Mouse (Mus musculus): ENCODE results near the gene Prrt1. TPM values are rescaled to one million over a fixed set of nuclear protein-coding genes. Genes with fewer than 3 reads are reported as not detected.
A peak's percentile ranks its signal among the peaks of the same experiment; 100 is the strongest.

Prrt1 gene
- total RNA-seq, 2 experiments from 2014 or later = 1.9 to 3.1 TPM

DNA sequence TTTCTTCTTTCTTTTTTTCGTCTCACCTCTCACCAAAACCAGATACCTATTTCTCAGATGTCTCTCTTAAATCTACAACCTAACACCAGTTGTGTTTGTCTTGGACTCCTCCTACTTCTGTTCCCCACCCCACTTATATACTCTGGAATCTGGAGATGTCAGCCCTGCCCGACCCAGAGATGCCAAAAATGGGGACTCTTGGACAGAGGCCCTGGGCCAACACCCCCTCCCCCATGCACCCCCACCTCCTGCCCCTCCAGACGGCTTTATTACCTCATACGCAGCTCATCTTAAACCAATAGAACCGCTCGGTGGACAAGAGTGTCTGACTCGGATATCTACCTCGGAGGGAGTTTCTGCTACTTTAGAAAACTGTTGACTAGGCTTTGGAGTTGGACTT, 33.2 kb upstream of the Prrt1 start:
- intact Hi-C loops (cut with DNase I) = no loop called here
- DNase-seq = no peak

DNA sequence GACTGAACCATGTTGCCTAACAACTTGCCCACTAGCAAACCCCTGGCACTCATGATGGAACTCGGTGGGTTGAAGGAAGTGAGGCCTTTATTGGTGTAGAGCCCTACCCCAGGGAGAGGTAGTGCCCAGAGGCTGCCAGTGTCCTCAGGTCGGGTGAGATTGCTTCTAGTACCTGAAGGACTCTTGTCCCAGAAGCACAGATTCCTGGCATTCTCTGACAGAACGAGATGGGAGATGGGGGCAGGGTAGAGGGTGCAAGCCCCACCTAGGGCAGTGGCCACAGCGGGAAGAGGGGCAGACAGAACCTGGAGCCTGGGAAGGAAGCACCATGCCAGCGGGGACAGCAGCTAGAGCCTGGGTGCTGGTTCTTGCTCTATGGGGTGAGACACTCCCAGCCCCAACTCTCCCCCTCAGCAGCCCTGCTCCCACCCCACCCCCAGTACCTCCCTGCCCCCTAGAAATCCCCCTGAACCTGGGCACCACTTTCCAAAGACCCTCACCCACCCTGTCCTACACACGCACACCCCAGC, 31.7 kb upstream of the Prrt1 start, which contains the start of gene Ager:
Gene Ager, plus strand, starts transcription at position 297 of the 530 bp plus-strand sequence.
- intact Hi-C loops (cut with DNase I) = no loop called here
- no peak for DNase-seq

DNA sequence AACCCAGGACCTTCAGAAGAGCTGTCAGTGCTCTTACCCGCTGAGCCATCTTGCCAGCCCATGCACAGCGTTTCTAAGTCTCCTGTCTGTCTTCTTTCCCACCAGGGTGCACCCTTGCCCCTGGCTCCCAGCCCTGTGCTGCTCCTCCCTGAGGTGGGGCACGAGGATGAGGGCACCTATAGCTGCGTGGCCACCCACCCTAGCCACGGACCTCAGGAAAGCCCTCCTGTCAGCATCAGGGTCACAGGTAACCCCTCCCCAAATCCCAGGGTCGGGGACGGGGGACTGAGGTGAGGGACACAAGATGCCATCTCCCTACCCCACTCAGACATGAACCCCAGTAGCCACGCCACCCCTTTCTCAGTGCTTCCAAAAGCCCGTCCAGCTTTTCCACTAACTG, 29.4 kb upstream of the Prrt1 start:
- no peak for DNase-seq
- intact Hi-C loops (cut with DNase I) = loop anchor here (10.0 kb wide), 1 partner anchor 475 kb away; the partner anchor contains the start of gene Brd2

DNA sequence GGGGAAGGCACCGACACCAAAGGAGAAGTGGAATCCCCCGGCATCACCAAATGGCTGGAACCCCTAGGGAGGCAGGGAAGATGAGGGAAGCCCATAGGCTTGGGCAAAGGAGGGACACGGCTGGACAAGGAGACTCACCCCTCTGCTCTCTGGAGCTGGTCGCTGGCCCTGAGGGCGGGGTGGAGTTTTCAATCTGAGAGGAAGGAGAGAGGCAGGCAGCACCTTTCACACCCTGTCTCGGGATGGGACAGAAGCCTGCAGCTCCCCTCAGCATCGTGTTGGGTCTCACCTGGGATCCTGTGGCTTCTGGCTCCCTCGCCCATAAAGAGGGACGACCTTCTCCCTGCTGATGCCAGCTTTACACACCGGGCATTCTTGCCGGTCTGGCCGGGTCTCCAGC, 27.5 kb upstream of the Prrt1 start:
- no peak for DNase-seq
- intact Hi-C loops (cut with DNase I) = loop anchor here (10.0 kb wide), 1 partner anchor 477 kb away; the partner anchor contains the start of gene Brd2

DNA sequence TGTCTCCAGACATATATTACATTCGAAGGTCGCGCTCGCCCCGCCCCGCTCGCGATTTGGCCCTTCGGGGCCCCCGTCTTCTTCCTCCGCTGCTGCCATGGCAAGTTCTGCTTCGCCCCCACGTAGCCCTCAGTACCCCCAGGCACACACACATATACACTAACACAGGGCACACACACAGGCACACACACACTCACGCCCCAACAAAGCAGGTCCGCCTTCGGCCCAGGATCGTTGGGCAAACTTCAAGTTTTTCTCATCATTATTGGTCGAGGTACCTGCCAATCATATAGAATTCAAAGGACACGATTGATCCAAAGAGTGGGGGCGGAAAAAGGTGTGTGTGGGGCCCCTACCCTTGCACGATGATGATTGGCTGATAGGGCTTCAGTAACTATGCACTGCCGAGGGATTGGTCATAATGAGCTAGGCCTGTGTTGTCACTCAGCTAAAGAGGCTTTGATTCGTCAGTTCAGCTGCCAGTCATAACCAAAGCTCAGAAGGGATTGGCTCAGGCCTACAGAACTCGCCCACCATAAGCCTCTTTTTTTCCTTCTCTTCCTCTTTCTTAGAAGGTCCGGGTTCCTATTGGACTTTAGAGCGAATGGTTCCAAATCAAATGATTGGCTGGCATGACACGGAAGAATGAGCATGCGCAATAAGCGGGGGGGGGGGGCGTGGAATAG, 25.8 kb upstream of the Prrt1 start, which contains the start of gene Rnf5:
Gene Rnf5, minus strand, starts transcription at position 316 of the 686 bp plus-strand sequence.
- peak; percentile 96 to 98 for DNase-seq
- intact Hi-C loops (cut with DNase I) = loop anchor here (1.0 to 10.0 kb wide), 2 partner anchors 10 to 479 kb away; partner anchors contain the start of gene Brd2

DNA sequence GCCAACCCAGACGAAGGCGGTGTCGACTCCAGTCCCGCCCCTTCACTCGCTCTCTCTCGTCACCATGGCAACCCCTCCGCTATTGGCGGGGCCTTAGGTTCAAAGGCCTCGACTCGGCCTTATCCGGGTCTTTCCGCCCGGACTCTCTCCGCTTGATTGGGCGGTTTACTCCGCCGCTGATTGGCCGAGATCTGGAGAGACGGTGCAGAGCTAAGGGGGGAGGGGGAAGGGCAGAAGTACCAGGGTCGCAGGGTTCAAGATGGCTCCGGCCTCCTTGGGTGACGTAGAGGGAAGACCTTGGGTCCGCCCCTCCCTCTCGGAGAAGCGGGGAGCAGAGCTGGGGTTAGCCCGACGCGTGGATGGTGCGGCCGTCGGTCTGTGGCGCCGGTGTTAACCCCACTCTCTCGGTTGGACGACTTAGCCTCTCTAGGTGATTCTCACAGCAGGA, 25.2 kb upstream of the Prrt1 start, which contains the start of gene Agpat1:
Gene Agpat1, plus strand, starts transcription at position 202 of the 448 bp plus-strand sequence.
- peak; percentile 96 to 98 for DNase-seq
- intact Hi-C loops (cut with DNase I) = loop anchor here (10.0 kb wide), 1 partner anchor 479 kb away; the partner anchor contains the start of gene Brd2

DNA sequence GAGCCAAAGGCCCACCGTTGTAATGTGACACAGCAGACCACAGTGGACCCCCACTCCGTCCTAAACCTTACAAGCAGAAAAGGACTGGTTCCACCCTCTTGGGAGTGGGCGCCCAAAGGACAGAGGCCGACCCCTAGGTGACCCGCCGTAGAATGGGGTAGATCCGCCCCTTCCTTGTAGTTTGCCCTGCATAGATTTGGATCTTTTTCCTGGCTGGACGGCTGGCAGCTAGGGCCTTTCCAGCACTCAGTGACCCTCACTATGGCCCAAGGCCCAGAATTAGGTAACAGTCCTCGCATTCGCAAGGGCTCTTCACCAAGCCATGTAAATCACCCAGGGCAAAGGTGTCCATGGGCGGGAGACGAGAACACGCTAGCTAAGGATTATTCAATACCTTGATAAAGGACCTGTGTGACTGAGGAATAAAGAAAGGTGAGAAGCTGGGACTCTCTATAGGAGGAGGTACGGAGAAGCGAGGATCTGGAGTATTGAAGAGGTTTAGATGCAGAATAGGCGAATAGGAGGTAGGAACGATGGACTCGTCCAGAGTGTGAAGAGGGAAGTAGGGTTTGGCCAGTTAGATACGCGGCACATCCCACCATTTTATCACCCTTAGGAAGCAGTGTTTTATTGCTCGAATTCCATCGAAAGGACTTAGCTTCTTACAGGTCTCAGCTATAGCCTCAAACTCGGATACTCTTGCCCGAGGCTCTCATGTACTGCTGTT, 24.7 kb upstream of the Prrt1 start:
- intact Hi-C loops (cut with DNase I) = loop anchor here (10.0 kb wide), 1 partner anchor 480 kb away; the partner anchor contains the start of gene Brd2
- DNase-seq = no peak

DNA sequence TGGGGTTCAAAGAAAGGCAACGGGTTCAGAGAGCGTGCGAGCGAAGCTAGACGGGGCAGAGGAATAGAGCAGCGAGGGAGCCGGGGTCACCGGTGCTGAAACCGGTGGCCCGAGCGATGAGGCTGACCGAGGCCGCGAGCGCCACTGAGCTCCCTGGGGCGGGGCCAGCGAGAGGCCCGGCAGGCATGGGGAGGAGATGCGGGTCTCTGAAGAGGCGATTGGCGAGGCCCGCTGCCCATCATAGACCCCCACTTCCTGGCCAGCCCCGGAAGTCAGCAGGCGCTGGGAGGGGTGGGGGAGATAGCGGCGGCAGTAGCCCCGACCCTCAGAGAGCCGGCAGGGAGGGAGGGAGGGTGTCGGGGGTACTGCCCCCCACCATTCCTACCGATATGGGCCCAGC, 23.7 kb upstream of the Prrt1 start:
- intact Hi-C loops (cut with DNase I) = loop anchor here (10.0 kb wide), 1 partner anchor 481 kb away; the partner anchor contains the start of gene Brd2
- DNase-seq = peak; percentile 98

DNA sequence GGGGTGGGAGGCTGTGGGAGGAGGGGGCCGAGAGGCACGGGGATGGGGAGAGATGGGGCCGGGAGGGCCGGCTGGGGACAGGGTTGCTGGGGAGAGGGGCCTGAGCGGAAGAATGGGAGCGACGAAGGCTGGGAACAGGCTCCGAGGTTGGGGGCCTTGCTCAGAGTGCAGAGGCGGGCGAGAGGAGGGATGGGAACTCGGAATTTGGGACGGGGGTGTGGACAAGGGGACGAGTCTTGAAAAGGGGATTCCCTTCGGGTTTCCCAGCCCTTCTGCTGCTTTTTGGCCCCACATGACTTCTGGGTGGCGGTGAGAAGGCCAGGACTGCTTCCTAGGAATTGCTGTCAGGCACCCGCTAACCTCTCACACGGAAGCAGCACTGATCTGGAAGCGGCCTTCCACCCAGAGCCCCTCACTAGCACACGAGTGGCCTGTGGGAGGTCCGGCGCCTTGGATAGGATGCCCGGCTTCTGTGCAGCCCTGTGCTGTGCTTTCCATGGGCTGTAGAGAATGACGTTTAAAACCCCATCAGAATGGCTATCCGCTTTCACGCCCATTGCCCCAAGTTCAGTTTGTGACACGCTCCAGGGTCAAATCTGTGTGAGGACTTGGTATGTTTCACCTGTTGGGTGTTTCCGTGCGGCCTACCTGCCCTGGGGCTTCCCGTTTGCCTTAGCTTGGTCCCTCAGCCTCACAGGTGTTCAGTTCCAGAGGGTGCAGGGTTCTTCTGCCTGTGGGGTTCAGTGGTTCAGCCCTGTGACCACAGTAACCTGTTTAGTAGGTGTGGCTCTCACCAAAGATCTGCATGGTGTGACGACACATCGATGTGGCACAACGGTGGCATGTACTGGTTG, 22.9 kb upstream of the Prrt1 start:
- DNase-seq = no peak
- intact Hi-C loops (cut with DNase I) = loop anchor here (10.0 kb wide), 1 partner anchor 482 kb away; the partner anchor contains the start of gene Brd2

DNA sequence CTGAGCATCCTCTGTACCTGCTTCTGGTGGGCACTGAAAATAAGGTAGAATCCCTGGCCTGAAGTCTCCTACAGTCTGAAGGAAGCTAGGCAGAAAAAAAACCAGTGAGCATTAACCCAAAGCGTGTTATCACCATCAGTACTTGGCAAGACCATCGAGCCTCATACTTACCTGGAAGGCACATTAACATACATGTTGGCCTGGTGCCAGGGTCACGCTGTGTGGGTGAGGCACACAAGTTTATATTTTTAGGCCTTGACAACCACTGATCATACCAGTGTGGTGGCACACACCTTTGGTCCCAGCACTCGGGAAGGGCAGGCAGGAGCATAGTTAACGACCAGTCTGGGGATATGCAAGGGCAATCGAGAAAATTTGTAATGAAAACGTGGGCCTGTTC, 21.3 kb upstream of the Prrt1 start:
- intact Hi-C loops (cut with DNase I) = loop anchor here (10.0 kb wide), 1 partner anchor 483 kb away; the partner anchor contains the start of gene Brd2
- DNase-seq = no peak

DNA sequence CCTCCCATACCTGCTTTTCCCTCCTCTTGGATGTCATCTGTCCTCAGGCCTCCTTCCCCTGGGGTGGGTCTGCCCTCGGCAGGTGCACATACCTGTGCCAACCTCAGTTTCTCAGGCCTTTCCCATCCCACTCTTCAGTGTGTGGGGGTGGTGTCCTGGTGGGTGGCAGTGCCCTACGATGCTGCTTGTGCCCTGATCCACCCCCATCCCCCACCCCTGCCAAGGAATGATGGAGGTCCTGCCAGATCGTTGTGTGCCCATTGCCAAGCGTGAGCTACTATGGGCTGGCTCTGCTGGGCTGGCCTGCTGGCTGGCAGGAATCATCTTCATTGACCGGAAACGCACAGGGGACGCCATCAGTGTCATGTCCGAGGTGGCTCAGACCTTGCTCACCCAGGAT, 18.3 kb upstream of the Prrt1 start:
- intact Hi-C loops (cut with DNase I) = no loop called here

DNA sequence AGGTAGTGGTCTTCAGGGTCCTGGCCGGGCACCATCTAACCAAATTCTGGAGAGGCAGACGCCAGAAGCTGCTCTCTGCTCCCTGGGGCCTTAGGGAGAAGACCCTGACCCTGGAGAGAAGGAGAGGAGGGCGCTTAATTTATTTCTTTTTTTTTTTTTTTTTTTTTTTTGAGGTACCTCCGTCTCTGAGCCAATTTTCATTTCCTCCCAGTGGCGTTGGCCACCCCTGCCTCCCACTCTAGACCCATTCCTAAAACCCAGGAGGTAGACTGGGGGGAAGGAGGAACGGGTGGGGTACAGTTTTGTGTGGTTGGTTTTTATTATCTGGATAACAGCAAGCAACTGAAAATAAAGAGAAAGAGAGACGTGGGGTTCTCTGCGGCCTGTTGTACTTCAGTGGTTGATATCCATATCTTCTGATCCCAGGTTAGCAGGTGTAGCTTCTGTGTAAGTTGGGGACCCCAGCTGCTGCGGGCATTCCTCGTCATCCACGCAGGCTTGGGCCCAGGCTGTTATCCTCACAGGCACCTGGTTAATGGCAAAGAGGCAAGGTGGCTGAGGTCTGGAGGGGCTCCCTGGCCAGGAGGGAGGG, 16.2 kb upstream of the Prrt1 start:
- intact Hi-C loops (cut with DNase I) = no loop called here
- DNase-seq = no peak

More for the DNA sequence above, 18.3 kb upstream of the Prrt1 start:
- DNase-seq = no peak

DNA sequence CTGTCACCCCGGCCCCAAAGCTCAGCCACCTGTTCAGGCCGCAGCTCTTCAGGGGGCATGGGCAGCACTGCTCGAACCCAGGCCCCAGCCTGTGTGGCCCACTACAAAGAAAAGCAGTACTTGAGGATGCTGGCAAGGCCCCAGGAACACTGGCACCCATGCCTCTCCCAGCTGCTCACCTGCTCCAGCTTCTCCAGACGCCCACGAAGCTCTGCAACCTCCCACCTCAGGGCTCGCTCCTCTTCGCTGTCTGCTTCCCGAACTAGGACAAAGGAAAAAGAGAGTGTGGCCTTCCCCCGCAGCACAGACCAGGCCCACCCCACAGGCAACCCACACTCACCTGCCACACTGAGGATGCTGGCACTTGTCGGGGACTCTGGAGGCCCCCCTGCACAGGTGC, 15.5 kb upstream of the Prrt1 start:
- intact Hi-C loops (cut with DNase I) = no loop called here
- no peak for DNase-seq

DNA sequence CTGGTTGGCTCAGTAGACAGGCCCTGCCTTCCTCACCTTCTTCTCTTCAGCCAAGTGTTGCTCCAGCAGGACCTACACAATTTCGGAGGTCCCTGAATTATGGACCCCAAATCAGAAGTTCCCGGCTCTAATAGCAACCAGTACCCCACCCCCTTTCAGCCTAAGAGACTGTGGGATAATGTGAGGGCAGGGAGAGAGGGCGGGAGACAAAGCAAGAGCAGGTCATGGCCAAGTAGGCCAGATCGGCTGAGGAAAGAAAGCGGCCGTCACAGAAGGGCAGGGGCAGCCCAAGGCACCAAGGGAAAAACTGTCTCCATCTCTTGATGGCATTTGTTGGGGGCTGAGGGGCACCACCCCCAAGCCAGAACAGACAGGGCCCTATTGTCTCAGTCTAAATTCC, 13.5 kb upstream of the Prrt1 start, which contains the start of gene Egfl8:
Gene Egfl8, minus strand, starts transcription at position 101 of the 400 bp plus-strand sequence.
- no peak for DNase-seq
- intact Hi-C loops (cut with DNase I) = loop anchor here (2.0 kb wide), 1 partner anchor 175 kb away; no protein-coding TSS in a partner anchor

DNA sequence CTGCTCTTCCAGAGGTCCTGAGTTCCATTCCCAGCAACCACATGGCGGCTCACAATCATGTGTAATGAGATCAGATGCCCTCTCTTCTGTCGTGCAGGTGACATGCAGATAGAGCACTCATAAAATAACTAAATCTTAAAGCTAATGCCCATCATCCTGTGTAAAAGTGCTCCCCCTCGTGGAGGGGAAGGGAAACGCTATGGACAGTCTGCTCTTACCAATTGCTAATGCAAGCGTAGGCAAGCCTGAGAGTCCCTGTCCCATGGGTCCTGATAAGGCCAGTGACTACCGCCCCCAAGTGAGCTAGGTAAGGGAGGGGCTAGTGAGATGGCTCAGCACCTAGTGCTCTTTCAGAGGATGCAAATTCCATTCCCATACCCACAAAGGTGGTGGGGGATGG, 10.3 kb upstream of the Prrt1 start:
- DNase-seq = peak; percentile 73 to 81
- intact Hi-C loops (cut with DNase I) = loop anchor here (1.0 kb wide), 1 partner anchor 47 kb away; no protein-coding TSS in a partner anchor

DNA sequence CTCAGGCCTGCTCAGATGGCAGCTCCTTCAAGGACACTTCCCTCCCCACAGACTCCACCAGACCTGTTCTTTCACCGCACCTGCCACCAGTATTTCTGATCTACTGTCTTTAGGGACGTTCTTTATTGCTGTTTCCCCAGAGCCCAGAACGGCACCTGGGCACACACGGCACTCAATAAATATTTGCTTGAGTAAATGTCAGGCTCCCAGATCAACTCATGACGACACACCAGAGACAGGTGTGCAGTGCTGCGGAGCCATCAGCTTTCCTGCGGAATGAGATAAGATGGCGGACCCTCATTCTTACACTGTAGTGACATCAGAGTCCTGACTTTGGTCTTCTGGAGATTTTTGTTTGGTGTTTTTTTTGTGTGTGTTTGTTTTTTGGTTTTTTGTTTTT, 8.3 kb upstream of the Prrt1 start:
- DNase-seq = no peak

DNA sequence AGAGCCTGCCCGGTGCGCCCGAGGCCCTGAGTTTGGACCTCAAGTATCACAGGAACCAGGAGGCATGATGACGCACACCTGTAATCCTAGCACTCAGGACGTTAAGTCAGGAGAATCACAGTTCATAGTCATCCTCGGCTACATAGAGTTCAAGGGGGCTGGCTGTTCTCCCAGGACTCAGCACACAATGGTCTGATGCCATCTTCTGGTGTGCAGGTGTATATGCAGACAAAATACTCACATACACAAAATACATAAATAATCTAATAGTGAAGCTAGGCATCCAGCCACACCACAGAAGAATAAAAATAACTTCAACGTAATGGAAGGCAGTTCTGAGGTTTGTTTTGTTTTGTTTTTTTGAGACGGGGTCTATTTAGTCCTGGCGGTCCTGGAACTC, 6.2 kb upstream of the Prrt1 start:
- no peak for DNase-seq

More for the DNA sequence above, 8.3 kb upstream of the Prrt1 start:
- intact Hi-C loops (cut with DNase I) = loop anchor here (10.0 kb wide), 1 partner anchor 94 kb away; no protein-coding TSS in a partner anchor

DNA sequence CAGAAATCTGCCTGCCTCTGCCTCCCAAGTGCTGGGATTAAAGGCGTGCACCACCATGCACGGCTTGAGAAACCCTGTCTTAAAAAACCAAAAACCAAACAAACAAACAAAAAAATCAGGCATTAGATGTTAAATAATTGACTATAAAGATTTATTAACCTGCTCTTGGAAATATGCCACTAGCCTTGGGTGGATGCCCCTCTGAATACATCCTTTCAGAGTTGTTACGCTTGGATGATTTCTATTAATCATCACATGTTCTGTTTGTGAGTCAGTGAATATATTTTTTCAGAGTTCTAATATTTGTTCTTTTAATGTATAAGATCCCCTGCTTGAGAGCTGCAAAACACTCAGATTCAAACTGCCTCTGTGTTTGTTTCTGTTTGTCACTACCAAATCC, 4.4 kb upstream of the Prrt1 start:
- no peak for DNase-seq
- intact Hi-C loops (cut with DNase I) = loop anchor here (10.0 kb wide), 1 partner anchor 90 kb away; no protein-coding TSS in a partner anchor

More for the DNA sequence above, 6.2 kb upstream of the Prrt1 start:
- intact Hi-C loops (cut with DNase I) = loop anchor here (10.0 kb wide), 1 partner anchor 92 kb away; no protein-coding TSS in a partner anchor
